Mouse (Mus musculus) spleen, postnatal 10 days (tissue): ENCODE results near the gene C2cd4a.
A peak's percentile ranks its signal among the peaks of the same experiment; 100 is the strongest.

Experiments
- DNase-seq, 2 experiments: peaks; one replicate each; pipeline ENCODE4 v3.0.0; 2021 to 2022; ENCODE audit warnings: low spot score in 2 of 2

C2cd4a gene

GRCm38 (mm10) chr9:67787671-67788070 is 44.5 kb downstream of the C2cd4a start:
- no peak for DNase-seq

DNA sequence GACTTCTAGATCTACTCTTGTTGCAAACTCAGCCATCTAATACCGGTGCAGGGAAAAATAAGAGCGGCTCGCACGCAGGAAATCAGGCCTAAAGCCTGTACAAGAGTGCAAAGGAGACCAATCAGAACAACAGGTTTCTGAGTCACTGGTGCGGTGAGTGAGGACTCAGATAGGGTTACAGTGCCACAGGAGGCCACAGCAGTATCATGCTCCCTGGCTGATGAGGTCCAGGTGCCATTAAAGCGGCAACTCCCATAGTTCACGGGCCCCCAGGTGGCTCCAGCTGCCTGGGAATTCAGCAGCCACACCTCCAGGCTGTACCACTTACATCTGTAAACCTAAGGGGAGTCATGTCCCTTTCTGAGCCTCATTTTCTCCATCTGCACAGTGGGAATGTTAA is 45.8 kb downstream of the C2cd4a start:
- DNase-seq: no peak

DNA sequence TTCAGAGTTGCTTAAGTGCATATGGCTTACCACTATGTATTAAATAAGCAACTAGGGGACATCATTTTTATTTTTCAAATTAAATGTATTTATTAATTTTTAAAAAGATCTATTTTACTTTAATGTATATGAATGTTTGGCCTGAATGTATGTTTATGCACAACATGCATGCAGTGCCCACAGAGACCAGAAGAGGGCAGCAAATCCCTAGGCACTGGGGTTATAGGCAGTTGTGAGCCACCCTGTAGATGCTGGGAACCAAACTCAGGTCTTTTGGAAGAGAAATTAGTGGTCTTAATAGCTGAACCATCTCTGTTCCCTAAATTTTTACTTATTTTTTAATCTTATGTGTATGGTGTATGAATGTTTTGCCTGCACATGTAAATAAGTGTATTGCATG is 48.2 kb downstream of the C2cd4a start:
- DNase-seq: peak in 1 of 2 experiments; percentile 36

GRCm38 (mm10) chr9:67783464-67783863 is 48.7 kb downstream of the C2cd4a start:
- no peak for DNase-seq

DNA sequence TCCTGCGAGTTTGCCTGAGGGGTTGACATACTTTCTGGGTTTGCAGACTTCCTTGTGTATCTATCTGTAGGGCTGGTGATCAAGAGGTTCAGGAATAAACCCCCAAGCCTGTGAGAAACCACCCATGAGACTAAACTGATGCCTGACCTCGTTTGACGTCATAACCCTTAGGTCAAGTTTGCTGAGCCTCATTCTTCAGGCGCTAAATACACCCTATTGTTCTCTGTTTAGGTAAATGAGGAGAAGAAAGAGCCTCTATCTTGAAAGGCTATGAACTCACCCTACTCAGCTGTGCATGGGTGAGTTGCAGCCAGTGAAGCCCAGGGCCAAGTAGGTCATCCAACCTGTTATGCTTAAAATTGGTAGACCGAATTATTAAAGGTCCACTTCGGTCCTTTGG is 49.3 kb downstream of the C2cd4a start:
- DNase-seq: no peak
